Mouse (Mus musculus) liver, embryonic 18 days (tissue): Measurements from ENCODE around the gene Churc1. TPM values are rescaled to one million over a fixed set of nuclear protein-coding genes. Genes with fewer than 3 reads are reported as not detected.

Experiments used
- polyA plus RNA-seq: library from polyadenylated mRNA; depleted of rRNA; stranded (reverse); fragments of >200 nt; gene quantifications from 2 replicates; pipeline ENCODE4 v1.2.3, GENCODE M21; 2012; rRNA removed

Churc1 gene
- 41.1 and 41.2 TPM in 2 replicates for polyA plus RNA-seq

DNA sequence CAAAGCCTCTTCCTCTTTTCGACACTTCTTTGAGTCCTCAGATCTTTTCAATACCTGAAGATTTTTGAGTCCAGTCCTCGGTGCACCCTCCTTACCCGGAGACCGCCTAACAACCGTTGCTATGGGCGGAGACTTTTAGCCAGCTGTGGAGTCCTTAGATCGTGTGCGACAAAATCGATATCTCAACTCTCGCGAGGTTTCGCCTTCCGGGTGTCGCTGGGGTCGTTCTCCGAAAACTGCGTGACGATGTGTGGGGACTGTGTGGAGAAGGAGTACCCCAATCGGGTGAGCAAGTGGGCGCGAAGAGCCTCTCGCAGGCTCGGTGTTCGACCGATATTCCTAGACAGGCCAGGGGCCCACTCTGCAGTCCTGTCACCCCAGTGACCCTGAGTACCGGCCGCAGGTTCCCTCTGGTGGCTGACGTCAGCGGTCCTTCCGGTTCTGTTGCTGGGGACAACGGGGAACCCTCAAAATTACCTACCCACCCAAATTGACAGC is at the start of gene Churc1, which contains the start of gene Fntb:
Churc1 (plus strand) TSS at position 185 of the 498 bp plus-strand sequence.
Fntb (plus strand) TSS at position 236 of the 498 bp plus-strand sequence.

DNA sequence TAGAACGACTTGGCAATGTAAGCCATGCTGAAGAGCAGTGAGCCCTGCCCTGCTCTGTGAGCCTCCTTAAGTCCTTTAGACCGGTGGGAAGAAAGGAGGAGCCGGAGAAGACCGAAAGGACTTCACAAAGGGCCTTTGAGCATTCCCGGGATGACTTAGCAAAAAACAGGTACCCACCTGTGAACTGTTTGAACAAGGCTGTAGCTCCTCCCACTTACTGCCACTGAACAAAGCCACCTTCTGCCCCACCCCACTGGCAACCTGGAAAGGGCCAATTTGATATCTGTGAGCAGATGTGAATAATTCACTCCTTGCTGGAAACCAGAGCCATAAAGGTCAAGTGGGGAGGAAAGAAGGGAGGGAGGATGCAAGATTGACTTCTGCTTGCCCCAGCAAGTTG is 30.0 kb downstream of the Churc1 start, which contains the start of gene Gpx2:
Gpx2 (minus strand) TSS at position 205 of the 400 bp plus-strand sequence.

DNA sequence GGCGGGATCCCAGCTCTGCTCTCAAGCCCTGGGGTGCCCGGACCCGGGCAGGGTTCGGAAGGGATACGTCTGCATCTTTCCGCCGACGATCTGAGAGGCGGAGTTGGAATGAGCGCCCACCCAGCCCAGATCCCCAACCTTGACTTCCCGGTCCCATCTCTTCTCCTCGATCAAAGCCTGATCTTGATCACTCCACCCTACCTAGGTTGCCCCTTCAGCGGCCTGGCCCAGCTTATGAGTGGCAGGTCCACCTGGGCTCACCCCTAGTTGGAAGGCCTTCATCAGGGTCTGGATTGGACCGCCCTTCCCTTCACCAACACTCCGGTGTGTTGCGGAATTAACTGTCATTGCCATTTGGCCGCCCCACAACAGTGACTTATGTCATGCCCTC is 57.3 kb downstream of the Churc1 start, which contains the start of gene Rab15:
Rab15 (minus strand) TSS at position 258 of the 391 bp plus-strand sequence.

Other genes starting within 250 kb of the Churc1 start
- 12.0 and 15.7 TPM in 2 replicates for gene Plekhg3, start 234.6 kb upstream of the Churc1 start, polyA plus RNA-seq
- 15.5 and 20.7 TPM in 2 replicates for gene Sptb, start 55.0 kb upstream of the Churc1 start, polyA plus RNA-seq
- 11.4 and 12.0 TPM in 2 replicates for gene Fntb, start 51 bp downstream of the Churc1 start, polyA plus RNA-seq
- gene Gpx2, start 30.0 kb downstream of the Churc1 start, polyA plus RNA-seq = 0.19 and 0.22 TPM in 2 replicates
- 0.13 and 0.23 TPM in 2 replicates for gene Rab15, start 57.4 kb downstream of the Churc1 start, polyA plus RNA-seq
- gene Max, start 196.7 kb downstream of the Churc1 start, polyA plus RNA-seq = 22.5 and 23.6 TPM in 2 replicates